Mouse (Mus musculus) embryonic facial prominence, embryonic 14.5 days (tissue): ENCODE results near the gene Reln. TPM values are rescaled to one million over a fixed set of nuclear protein-coding genes. Genes with fewer than 3 reads are reported as not detected.
A peak's percentile ranks its signal among the peaks of the same experiment; 100 is the strongest.

ENCODE experiments used
- ATAC-seq: fragments of 200-750 bp; cut with Nextera tagmentation; 2 replicates; pipeline ENCODE4 v1.8.0; 2017; ENCODE audit warnings: low read depth, moderate number of reproducible peaks, moderate TSS enrichment
- DNase-seq: peaks from one replicate; pipeline ENCODE4 v3.0.0-alpha.2; 2015; ENCODE audit warnings: low spot score
- H3K27ac ChIP-seq: fragments of 300-500 bp; sonication (generic); replicated peaks from 2 replicates; pipeline ENCODE4 v1.5.1; 2014; ENCODE audit warnings: low read depth, mild to moderate bottlenecking, low read length, moderate library complexity
- H3K27me3 ChIP-seq: fragments of 300-500 bp; sonication (generic); replicated peaks from 2 replicates; pipeline ENCODE4 v1.6.1; 2014; ENCODE audit warnings: low read length; ENCODE audit not compliant: control insufficient read depth, insufficient read depth
- H3K36me3 ChIP-seq: fragments of 300-500 bp; sonication (generic); 2 replicates; pipeline ENCODE4 v1.6.1; 2014; ENCODE audit warnings: low read length, mixed read lengths; ENCODE audit not compliant: control insufficient read depth, insufficient read depth
- H3K4me1 ChIP-seq: fragments of 300-500 bp; sonication (generic); 2 replicates; pipeline ENCODE4 v1.6.1; 2014; ENCODE audit warnings: antibody characterized with exemption, low read length; ENCODE audit not compliant: control insufficient read depth, insufficient read depth
- H3K4me2 ChIP-seq: fragments of 300-500 bp; sonication (generic); 2 replicates; pipeline ENCODE4 v1.6.1; 2014; ENCODE audit warnings: low read depth, mild to moderate bottlenecking, low read length, moderate library complexity, mixed read lengths
- H3K4me3 ChIP-seq: fragments of 300-500 bp; sonication (generic); 2 replicates; pipeline ENCODE4 v1.5.1; 2014; ENCODE audit warnings: low read depth, mild to moderate bottlenecking, low read length
- H3K9ac ChIP-seq: fragments of 300-500 bp; sonication (generic); 2 replicates; pipeline ENCODE4 v1.6.1; 2014; ENCODE audit warnings: low read depth, mild to moderate bottlenecking, low read length, moderate library complexity, mixed read lengths
- H3K9me3 ChIP-seq: fragments of 300-500 bp; sonication (generic); 2 replicates; pipeline ENCODE4 v1.6.1; 2016; ENCODE audit warnings: low read length; ENCODE audit not compliant: control insufficient read depth
- WGBS: fragments of 180-500 bp; shearing (Covaris S2); extraction: QIAGEN DNeasy Blood & Tissue Kit; methylation state at CpG from one replicate; pipeline ENCODE4 v1.1.7; 2014; 5-methylcytosine and 5-hydroxymethylcytosine counted together
- polyA plus RNA-seq: library from polyadenylated mRNA; unstranded; fragments of >200 nt; fragmentation: Nextera tagmentation; extraction: Ambion mirVana; gene quantifications from 2 replicates; pipeline ENCODE4 v1.2.1, GENCODE M21; 2014

The Reln gene
- polyA plus RNA-seq, 1 experiment from 2014 or later, result 7.6 TPM

DNA sequence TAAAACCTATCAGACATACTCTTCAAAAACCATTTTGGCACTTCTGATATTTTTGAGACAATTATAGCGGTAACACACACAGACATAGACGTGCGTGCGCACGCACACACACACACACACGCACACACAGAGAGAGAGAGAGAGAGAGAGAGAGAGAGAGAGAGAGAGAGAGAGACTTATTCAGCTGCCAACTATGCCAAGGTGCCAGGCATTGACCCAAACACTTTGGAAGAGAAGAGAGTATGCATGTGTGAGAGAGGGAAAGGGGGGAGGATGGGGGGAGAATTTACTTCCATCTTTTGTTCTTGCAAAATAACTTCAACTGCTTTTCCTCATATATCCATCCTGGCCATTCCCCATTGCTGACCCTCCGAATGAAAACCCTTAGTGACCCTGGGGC lies 28.0 kb downstream of the Reln start:
- H3K36me3 ChIP-seq, result no peaks in the 10 kb centered on the region
- no peak overlapping the region for H3K9ac ChIP-seq
- H3K9me3 ChIP-seq, result no peaks in the 10 kb centered on the region
- H3K4me3 ChIP-seq, result no peak overlapping the region
- H3K27ac ChIP-seq, result no peak overlapping the region
- no peak overlapping the region for H3K4me2 ChIP-seq
- H3K27me3 ChIP-seq, result no peaks in the 10 kb centered on the region
- no peaks in the 10 kb centered on the region for H3K4me1 ChIP-seq
- 96% methylated on average over 7 of the region's 7 CpGs for WGBS
- no peak for ATAC-seq
- DNase-seq, result no peak

- WGBS, result 83% methylated on average over 2 of the region's 2 CpGs
- no peaks in the 10 kb centered on the region for H3K36me3 ChIP-seq
- no peak for ATAC-seq
Measured at GRCm38 (mm10) chr5:22315990-22316389, 28.5 kb downstream of the Reln start.

GRCm38 (mm10) chr5:22312995-22313394 lies 31.5 kb downstream of the Reln start:
- H3K9ac ChIP-seq, result no peak overlapping the region
- no peaks in the 10 kb centered on the region for H3K36me3 ChIP-seq
- H3K4me2 ChIP-seq, result no peak overlapping the region
- ATAC-seq (no peak), DNase-seq (no peak)
- 79% methylated on average over 10 of the region's 10 CpGs for WGBS
- no peaks in the 10 kb centered on the region for H3K9me3 ChIP-seq
- no peak overlapping the region for H3K4me3 ChIP-seq
- no peaks in the 10 kb centered on the region for H3K27me3 ChIP-seq
- H3K4me1 ChIP-seq, result no peaks in the 10 kb centered on the region
- H3K27ac ChIP-seq, result no peak overlapping the region

More at GRCm38 (mm10) chr5:22315990-22316389, 28.5 kb downstream of the Reln start:
- Histone ChIP-seq H3K9me3 (no peaks in the 10 kb centered on the region), H3K27me3 (no peaks in the 10 kb centered on the region), H3K27ac (no peak overlapping the region), H3K4me1 (no peaks in the 10 kb centered on the region), H3K4me2 (no peak overlapping the region), H3K9ac (no peak overlapping the region), H3K4me3 (no peak overlapping the region)
- DNase-seq, result no peak

- Histone ChIP-seq H3K4me3 (no peak overlapping the region), H3K4me1 (no peaks in the 10 kb centered on the region), H3K9me3 (no peaks in the 10 kb centered on the region), H3K27me3 (no peaks in the 10 kb centered on the region), H3K27ac (no peak overlapping the region), H3K4me2 (no peak overlapping the region), H3K36me3 (no peaks in the 10 kb centered on the region), H3K9ac (no peak overlapping the region)
- DNase-seq (no peak), ATAC-seq (no peak)
- 88% methylated on average over 4 of the region's 4 CpGs for WGBS
Measured at GRCm38 (mm10) chr5:22311046-22311445, 33.5 kb downstream of the Reln start.

GRCm38 (mm10) chr5:22309001-22309400 lies 35.5 kb downstream of the Reln start:
- no peak overlapping the region for H3K4me2 ChIP-seq
- no peaks in the 10 kb centered on the region for H3K4me1 ChIP-seq
- H3K27me3 ChIP-seq, result no peaks in the 10 kb centered on the region
- no peaks in the 10 kb centered on the region for H3K9me3 ChIP-seq
- no peak overlapping the region for H3K9ac ChIP-seq
- WGBS, result 33% methylated on average over 2 of the region's 2 CpGs
- ATAC-seq, result no peak
- DNase-seq, result no peak
- no peak overlapping the region for H3K4me3 ChIP-seq
- H3K27ac ChIP-seq, result no peak overlapping the region
- no peaks in the 10 kb centered on the region for H3K36me3 ChIP-seq

- Histone ChIP-seq H3K9me3 (no peaks in the 10 kb centered on the region), H3K9ac (no peak overlapping the region), H3K27me3 (no peaks in the 10 kb centered on the region), H3K36me3 (no peaks in the 10 kb centered on the region), H3K27ac (no peak overlapping the region), H3K4me1 (no peaks in the 10 kb centered on the region), H3K4me3 (no peak overlapping the region), H3K4me2 (no peak overlapping the region)
- DNase-seq (no peak), ATAC-seq (no peak)
- 60% methylated on average over 4 of the region's 4 CpGs for WGBS
Measured at GRCm38 (mm10) chr5:22307853-22308252, 36.6 kb downstream of the Reln start.

DNA sequence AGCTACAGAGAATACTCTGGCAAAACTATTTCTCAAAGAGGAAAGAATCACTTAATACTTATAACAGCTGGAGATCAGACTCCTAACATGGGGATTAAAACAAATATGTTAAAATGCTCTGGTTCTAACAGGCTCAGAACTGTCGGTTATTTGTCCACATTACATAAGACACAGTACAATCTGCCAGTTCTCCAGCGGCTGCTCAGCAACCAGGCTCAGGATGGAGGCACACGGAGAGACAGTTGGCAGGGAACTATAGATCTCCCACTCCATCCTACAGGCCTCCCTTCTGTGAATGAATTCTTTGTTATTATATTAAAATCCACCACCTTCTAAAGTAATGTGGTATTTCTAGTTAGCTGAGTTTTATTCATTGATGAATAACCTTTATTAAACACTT lies 37.4 kb downstream of the Reln start:
- Histone ChIP-seq H3K9me3 (no peaks in the 10 kb centered on the region), H3K4me1 (no peaks in the 10 kb centered on the region), H3K27ac (no peak overlapping the region), H3K4me2 (no peak overlapping the region), H3K4me3 (no peak overlapping the region), H3K27me3 (no peaks in the 10 kb centered on the region), H3K36me3 (no peaks in the 10 kb centered on the region), H3K9ac (no peak overlapping the region)
- 69% methylated on average over 3 of the region's 3 CpGs for WGBS
- ATAC-seq, result no peak
- no peak for DNase-seq

- DNase-seq, result no peak
- 75% methylated on average over 1 of the region's 1 CpGs for WGBS
- H3K4me3 ChIP-seq, result no peak overlapping the region
- no peaks in the 10 kb centered on the region for H3K4me1 ChIP-seq
- no peak overlapping the region for H3K9ac ChIP-seq
- no peaks in the 10 kb centered on the region for H3K36me3 ChIP-seq
- ATAC-seq, result no peak
- no peaks in the 10 kb centered on the region for H3K9me3 ChIP-seq
- H3K27me3 ChIP-seq, result no peaks in the 10 kb centered on the region
- no peak overlapping the region for H3K4me2 ChIP-seq
- H3K27ac ChIP-seq, result no peak overlapping the region
Measured at GRCm38 (mm10) chr5:22303709-22304108, 40.8 kb downstream of the Reln start.

DNA sequence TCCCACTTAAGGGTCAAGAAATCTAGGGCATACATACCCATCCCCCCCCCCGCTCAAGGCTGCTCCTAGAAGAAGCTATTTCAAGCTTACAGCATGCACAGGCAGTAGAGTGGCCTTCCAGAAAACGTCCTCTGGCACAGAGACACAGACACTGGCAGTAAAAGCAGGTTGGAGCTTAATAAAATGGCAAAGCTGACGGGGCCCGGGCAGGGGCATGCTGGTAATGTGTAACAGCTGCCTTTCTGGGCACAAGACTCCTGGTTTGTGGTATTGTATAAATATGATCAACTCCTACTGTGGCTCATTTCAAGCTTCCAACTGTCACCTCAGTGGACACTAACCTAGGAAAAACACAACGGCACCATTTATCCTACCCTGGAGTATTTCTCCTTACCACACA lies 42.2 kb downstream of the Reln start:
- H3K4me1 ChIP-seq, result no peaks in the 10 kb centered on the region
- H3K27me3 ChIP-seq, result no peaks in the 10 kb centered on the region
- no peak overlapping the region for H3K27ac ChIP-seq
- H3K4me3 ChIP-seq, result no peak overlapping the region
- H3K9me3 ChIP-seq, result no peaks in the 10 kb centered on the region
- ATAC-seq (no peak), DNase-seq (peak; percentile 9)
- WGBS, result 61% methylated on average over 5 of the region's 5 CpGs
- H3K9ac ChIP-seq, result no peak overlapping the region
- no peak overlapping the region for H3K4me2 ChIP-seq
- no peaks in the 10 kb centered on the region for H3K36me3 ChIP-seq
